Mouse (Mus musculus) liver, embryonic 14.5 days (tissue): ENCODE results near the gene Mark4.

ENCODE experiments used
- CTCF ChIP-seq: IDR thresholded peaks from 2 replicates; pipeline ENCODE4 v1.5.1; 2016; ENCODE audit warnings: antibody characterized with exemption, low read depth, control low read depth
- EP300 ChIP-seq: IDR thresholded peaks from 2 replicates; pipeline ENCODE4 v1.6.1; 2016; ENCODE audit warnings: antibody characterized with exemption, low read depth

GRCm38 (mm10) chr7:19409753-19410152 is 48.9 kb downstream of the Mark4 start:
- TF ChIP-seq CTCF (no peak), EP300 (no peak)
